Mouse (Mus musculus) thymus, adult 2 months (tissue): ENCODE data around the gene Ldoc1. TPM values are rescaled to one million over a fixed set of nuclear protein-coding genes. Genes with fewer than 3 reads are reported as not detected.

Source experiments
- DNase-seq: peaks from one replicate; pipeline ENCODE4 v3.0.0; 2021
- H3K27ac ChIP-seq: fragments of 200-500 bp; 2 replicates; pipeline ENCODE4 v1.5.1; 2012; ENCODE audit warnings: low read length, control low read depth; ENCODE audit not compliant: control insufficient read depth, insufficient read depth
- H3K27me3 ChIP-seq: fragments of 200-500 bp; 2 replicates; pipeline ENCODE4 v1.6.1; 2012; ENCODE audit warnings: mild to moderate bottlenecking, low read length, moderate library complexity, mixed read lengths; ENCODE audit not compliant: control insufficient read depth, insufficient read depth
- H3K36me3 ChIP-seq: fragments of 200-500 bp; 2 replicates; pipeline ENCODE4 v1.6.1; 2012; ENCODE audit warnings: mild to moderate bottlenecking, low read length, moderate library complexity; ENCODE audit not compliant: control insufficient read depth, insufficient read depth
- H3K4me1 ChIP-seq: fragments of 200-500 bp; replicated peaks from 2 replicates; pipeline ENCODE4 v1.6.1; 2012; ENCODE audit warnings: low read length; ENCODE audit not compliant: control insufficient read depth, insufficient read depth
- H3K4me3 ChIP-seq: fragments of 200-500 bp; 2 replicates; pipeline ENCODE4 v1.5.1; 2012; ENCODE audit warnings: mild to moderate bottlenecking, low read length, control low read depth, moderate library complexity; ENCODE audit not compliant: control insufficient read depth, insufficient read depth
- CTCF ChIP-seq: fragments of 200-500 bp; IDR thresholded peaks from 2 replicates; pipeline ENCODE4 v1.5.1; 2012; ENCODE audit warnings: mild to moderate bottlenecking, control low read depth, low read length, moderate library complexity, borderline replicate concordance; ENCODE audit not compliant: control insufficient read depth, poor library complexity, insufficient read depth; ENCODE audit errors: extremely low read depth
- POLR2A ChIP-seq: fragments of 200-500 bp; IDR thresholded peaks from 2 replicates; pipeline ENCODE4 v1.6.1; 2012; ENCODE audit warnings: mild to moderate bottlenecking, low read length, control low read depth, moderate library complexity; ENCODE audit not compliant: control insufficient read depth, poor library complexity, insufficient read depth; ENCODE audit errors: extremely low read depth
- WGBS: fragments of 180-500 bp; shearing (Covaris S2); methylation state at CpG from one replicate; pipeline ENCODE4 v1.1.7; 2018; 5-methylcytosine and 5-hydroxymethylcytosine counted together
- polyA plus RNA-seq: library from polyadenylated mRNA; depleted of rRNA; stranded (reverse); fragments of >200 nt; gene quantifications from 2 replicates; pipeline ENCODE4 v1.2.3, GENCODE M21; 2012; rRNA removed

Gene Ldoc1
- polyA plus RNA-seq = 0.08 TPM in 1 of 2 replicates, not detected in the other

DNA sequence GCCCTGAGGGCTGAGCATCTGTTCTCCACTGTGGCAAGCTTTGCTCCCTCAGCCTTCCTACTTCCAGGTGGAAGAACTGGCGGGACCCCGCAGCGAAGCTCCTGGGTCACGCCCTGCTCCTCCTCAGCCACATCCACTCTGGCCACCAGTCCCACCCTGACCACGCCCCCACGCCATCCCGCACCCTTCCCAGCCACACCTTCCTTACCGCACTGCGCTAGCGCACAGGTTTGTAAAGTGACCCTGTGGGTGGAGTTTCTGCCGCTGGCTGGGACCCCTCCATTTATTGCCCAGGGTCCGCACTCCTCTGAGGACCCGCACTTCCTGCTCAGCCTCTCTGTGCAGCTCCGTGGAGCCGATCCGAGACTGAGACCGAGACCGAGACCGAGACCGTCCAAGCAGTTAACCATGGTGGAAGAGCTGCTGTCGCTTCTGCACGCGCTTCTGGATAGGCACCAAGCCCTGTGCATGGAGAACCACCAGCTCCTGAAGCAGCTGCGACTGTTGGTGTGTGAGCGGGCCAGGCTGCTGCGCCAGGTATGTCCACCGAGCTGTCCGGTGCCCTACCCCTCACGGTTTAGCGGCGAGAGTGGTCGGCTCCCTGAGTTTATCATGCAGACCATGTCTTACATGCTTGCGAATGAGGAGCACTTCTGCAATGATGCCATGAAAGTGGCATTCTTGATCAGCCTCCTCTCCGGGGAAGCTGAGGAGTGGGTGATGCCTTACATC lies at the start of gene Ldoc1:
Gene Ldoc1 (plus strand): TSS at position 196 of the 732 bp plus-strand sequence.
- H3K4me3 ChIP-seq = no peak within 1 kb of the TSS
- H3K4me1 ChIP-seq = no peaks in the 10 kb centered on the region
- no peaks in the 10 kb centered on the region for H3K27me3 ChIP-seq
- TF ChIP-seq POLR2A (no peak), CTCF (no peak)
- 51% methylated on average over 30 of the region's 34 CpGs for WGBS
- H3K36me3 ChIP-seq = no peaks in the 10 kb centered on the region
- DNase-seq = no peak
- H3K27ac ChIP-seq = no peak within 1 kb of the TSS

DNA sequence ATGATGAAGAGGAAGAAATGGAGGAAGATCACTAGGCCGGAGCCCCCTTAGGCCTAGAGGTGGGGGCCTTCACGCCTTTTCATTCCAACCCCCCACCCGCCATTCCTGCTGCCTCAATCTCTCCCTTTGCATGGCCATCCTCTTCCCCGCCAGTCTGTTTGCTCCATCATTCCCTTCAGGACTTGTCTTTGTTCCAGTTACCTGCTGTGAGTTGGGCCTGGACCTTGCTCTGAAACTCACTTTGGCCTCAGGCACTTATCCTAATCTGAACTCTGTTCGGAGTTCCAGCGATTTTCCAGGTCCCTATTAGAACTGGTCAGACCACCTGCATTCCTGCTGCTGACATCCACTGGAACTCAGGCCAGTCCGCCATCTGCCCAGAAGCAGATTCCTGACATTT lies 834 bp downstream of the Ldoc1 start:
- 98% methylated on average over 7 of the region's 7 CpGs for WGBS
- H3K4me1 ChIP-seq = no peaks in the 10 kb centered on the region
- DNase-seq = no peak

DNA sequence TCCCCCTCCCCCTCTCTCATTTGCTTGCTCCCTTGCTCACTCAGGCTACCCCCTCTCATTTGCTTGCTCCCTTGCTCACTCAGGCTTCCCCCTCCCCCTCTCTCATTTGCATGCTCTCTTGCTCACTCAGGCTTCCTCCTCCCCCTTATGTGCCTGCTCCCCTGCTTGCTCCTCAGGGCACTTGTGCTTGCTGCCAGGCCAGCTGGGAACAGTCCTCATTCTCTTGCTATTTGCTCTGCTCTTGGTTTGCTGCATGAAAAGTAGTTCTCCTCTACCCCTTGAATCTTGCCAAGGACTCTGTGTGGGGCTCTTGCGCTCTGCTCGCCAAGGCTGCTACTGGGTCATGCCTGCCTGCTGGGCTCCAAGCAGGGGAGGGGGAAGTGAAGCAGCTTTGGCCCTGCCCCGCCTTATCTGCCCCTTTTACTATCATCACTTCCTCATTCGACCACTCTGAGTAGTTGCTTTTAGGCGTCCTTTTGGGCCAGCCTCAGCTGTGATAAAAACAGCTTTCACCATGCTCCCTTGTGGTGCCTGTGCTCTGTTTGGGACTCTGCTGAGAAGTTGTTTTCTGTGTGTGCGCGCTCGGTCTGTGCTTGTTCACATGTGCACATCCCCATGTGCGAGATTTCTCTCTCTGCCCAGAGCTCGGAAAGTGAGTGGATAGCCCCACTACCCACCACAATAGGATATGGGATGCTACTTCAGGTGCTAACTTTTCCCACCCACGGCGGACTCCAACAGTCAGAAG lies 13.2 kb downstream of the Ldoc1 start:
- Histone ChIP-seq H3K27me3 (no peaks in the 10 kb centered on the region), H3K36me3 (no peaks in the 10 kb centered on the region), H3K4me3 (no peak overlapping the region), H3K27ac (no peak overlapping the region), H3K4me1 (no peaks in the 10 kb centered on the region)
- WGBS = 6% methylated on average over 12 of the region's 12 CpGs
- no peak for DNase-seq
- TF ChIP-seq CTCF (no peak), POLR2A (no peak)

More for the DNA sequence above, 834 bp downstream of the Ldoc1 start:
- Histone ChIP-seq H3K4me3 (no peak overlapping the region), H3K36me3 (no peaks in the 10 kb centered on the region), H3K27me3 (no peaks in the 10 kb centered on the region), H3K27ac (no peak overlapping the region)
- TF ChIP-seq POLR2A (no peak), CTCF (no peak)

DNA sequence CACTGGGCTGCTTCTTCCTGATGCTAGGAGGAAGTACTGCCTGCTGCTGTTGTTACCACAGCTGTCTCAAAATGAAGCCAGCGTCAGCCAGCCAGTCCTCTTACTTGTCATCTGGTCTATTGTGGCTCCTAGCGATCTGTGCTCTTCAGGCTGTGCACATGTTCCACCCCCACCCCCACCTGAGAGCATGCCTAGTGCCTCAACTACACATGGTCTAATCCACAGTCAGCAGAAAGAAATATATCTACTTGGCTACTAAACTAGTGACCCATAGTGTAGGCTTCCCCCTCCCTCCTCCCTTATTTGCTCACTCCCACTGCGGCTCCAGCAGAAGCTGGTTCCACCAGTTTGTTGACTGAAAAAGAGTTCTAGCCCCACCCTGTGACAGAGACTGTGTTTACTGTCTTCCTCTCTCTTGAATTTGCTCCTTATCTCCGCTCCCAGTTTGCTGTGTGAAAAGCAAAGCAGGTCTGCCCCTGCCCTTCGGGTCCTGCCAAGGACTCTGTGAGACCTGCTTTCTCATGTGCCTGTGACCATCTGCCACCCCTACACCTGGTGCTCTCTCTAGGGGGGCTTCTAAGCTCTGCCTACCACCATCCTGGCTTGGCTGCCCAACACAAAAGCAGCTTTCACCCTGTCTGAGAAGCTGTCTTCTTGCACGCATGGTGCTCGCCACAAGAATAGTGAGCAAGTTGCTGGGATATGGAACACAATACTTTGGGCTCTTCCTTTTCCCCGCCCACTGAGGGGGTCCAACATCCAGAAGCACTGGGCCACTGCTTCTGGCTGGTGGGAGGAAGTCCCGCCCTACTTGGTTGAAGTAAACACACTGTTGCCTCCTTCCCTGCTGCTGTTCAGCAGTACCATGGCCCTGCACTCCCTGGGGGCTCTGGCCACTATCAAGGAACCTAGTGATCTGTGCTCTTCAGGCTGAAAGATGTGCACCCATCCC lies 14.0 kb downstream of the Ldoc1 start:
- no peak for DNase-seq
- 52% methylated on average over 9 of the region's 9 CpGs for WGBS
- no peaks in the 10 kb centered on the region for H3K36me3 ChIP-seq
- no peak overlapping the region for H3K4me3 ChIP-seq
- no peaks in the 10 kb centered on the region for H3K27me3 ChIP-seq
- no peaks in the 10 kb centered on the region for H3K4me1 ChIP-seq
- no peak overlapping the region for H3K27ac ChIP-seq
- TF ChIP-seq POLR2A (no peak), CTCF (no peak)

DNA sequence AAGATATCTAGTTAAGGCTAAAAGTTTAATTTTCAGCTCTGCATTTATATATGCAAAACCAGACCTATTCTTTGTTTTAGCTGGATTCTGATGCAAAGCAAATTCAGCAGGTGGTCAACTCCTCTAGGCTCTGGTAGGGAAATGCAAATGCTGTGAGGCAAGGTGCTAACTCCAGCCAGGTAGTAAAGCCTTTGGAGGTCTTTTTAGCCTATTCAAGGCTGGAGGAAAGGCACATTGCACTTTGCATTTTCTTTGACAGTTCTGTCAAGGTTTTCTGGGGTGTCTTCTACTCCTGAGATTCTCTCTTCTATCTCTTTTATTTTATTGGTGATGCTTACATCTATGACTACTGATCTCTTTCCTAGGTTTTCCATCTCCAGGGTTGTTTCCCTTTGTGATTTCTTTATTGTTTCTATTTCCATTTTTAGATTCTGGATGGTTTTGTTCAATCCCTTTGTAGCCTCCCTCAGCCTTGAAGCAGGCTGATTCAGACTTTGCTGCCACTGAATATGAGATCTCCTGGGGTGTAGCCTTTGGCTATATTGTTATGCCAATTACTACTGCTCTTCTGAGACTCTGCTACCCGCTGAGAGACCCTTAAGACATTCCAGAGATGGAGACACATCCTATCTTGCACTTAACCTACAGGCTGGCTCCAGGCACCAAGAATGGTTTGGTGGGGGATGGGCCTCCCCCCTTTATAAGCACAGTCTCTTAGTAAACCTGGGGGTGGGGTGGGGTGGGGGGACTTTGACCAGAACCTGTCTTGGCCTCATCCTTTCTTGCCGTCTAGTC lies 18.4 kb downstream of the Ldoc1 start:
- no peak for DNase-seq
- 69% methylated on average over 2 of the region's 2 CpGs for WGBS
- Histone ChIP-seq H3K4me3 (no peak overlapping the region), H3K27me3 (no peaks in the 10 kb centered on the region), H3K27ac (no peak overlapping the region), H3K4me1 (no peaks in the 10 kb centered on the region), H3K36me3 (no peaks in the 10 kb centered on the region)
- TF ChIP-seq CTCF = no peak
- no peak for TF ChIP-seq POLR2A
